Mouse (Mus musculus) CH12.LX (cell line): ENCODE measurements around the gene Synj2. TPM values are rescaled to one million over a fixed set of nuclear protein-coding genes. Genes with fewer than 3 reads are reported as not detected.

Experiments used
- DNase-seq: peaks from one replicate; pipeline ENCODE4 v3.0.0-alpha.2; 2013; ENCODE audit errors: extremely low read depth
- H3K27ac ChIP-seq: 2 replicates; pipeline ENCODE4 v1.5.1; 2012; ENCODE audit warnings: low read depth, mild to moderate bottlenecking, control low read depth, moderate library complexity; ENCODE audit not compliant: insufficient read depth
- H3K27me3 ChIP-seq: replicated peaks from 2 replicates; pipeline ENCODE3; 2012; ENCODE audit warnings: inconsistent platforms
- H3K36me3 ChIP-seq, 2 experiments: replicated peaks in 1 of 2; 2 replicates each; pipeline versions ENCODE3 to v1.6.1; 2012; ENCODE audit warnings: inconsistent platforms in 1 of 2, low read length in 1 of 2, mild to moderate bottlenecking in 1 of 2, mixed read lengths in 1 of 2, moderate library complexity in 1 of 2; ENCODE audit not compliant: control insufficient read depth in 1 of 2, insufficient read depth in 1 of 2
- H3K4me1 ChIP-seq, 2 experiments: 2 replicates each; pipeline ENCODE4 v1.6.1; 2012; ENCODE audit warnings: inconsistent platforms in 1 of 2, moderate library complexity in 1 of 2; ENCODE audit not compliant: insufficient read depth in 2 of 2, control insufficient read depth in 1 of 2
- H3K4me2 ChIP-seq: 2 replicates; pipeline ENCODE4 v1.6.1; 2012; ENCODE audit warnings: low read depth, mild to moderate bottlenecking, control low read depth; ENCODE audit not compliant: poor library complexity, insufficient read depth, severe bottlenecking
- H3K4me3 ChIP-seq, 3 experiments: fragments of 150-350 bp in 1 of 3; sonication (generic) in 1 of 3; replicated peaks in 1 of 3; 2 replicates each; pipeline versions ENCODE3 to v1.5.1; 2011 to 2012; ENCODE audit warnings: low read depth in 2 of 3, low read length in 2 of 3, mild to moderate bottlenecking in 2 of 3, moderate library complexity in 2 of 3, control low read depth in 1 of 3, improper control_type of control experiment in 1 of 3, inconsistent platforms in 1 of 3, mixed read lengths in 1 of 3; ENCODE audit not compliant: poor library complexity in 1 of 3
- H3K79me2 ChIP-seq: replicated peaks from 2 replicates; pipeline ENCODE4 v1.6.1; 2012; ENCODE audit warnings: mild to moderate bottlenecking, moderate library complexity; ENCODE audit not compliant: control insufficient read depth, poor library complexity, insufficient read depth, severe bottlenecking; ENCODE audit errors: extremely low read depth
- H3K9ac ChIP-seq: 2 replicates; pipeline ENCODE4 v1.6.1; 2012; ENCODE audit warnings: low read depth, mild to moderate bottlenecking, control low read depth, moderate library complexity; ENCODE audit not compliant: insufficient read depth
- H3K9me3 ChIP-seq: replicated peaks from 2 replicates; pipeline ENCODE3; 2012; ENCODE audit warnings: low read length, inconsistent platforms, mixed read lengths
- BHLHE40 ChIP-seq: IDR thresholded peaks from 2 replicates; pipeline ENCODE4 v1.6.1; 2011; ENCODE audit warnings: mild to moderate bottlenecking, low read depth, low read length, improper control_type of control experiment
- CHD2 ChIP-seq: IDR thresholded peaks from 2 replicates; pipeline ENCODE4 v1.6.1; 2011; ENCODE audit warnings: low read length, improper control_type of control experiment
- E2F4 ChIP-seq: IDR thresholded peaks from 2 replicates; pipeline ENCODE4 v1.6.1; 2011; ENCODE audit warnings: low read depth, low read length, improper control_type of control experiment; ENCODE audit not compliant: insufficient replicate concordance
- ELF1 ChIP-seq: IDR thresholded peaks from 2 replicates; pipeline ENCODE4 v1.6.1; 2014; ENCODE audit warnings: low read depth, mild to moderate bottlenecking, inconsistent platforms, low read length, improper control_type of control experiment
- EP300 ChIP-seq: IDR thresholded peaks from 2 replicates; pipeline ENCODE4 v1.6.1; 2011; ENCODE audit warnings: low read length, improper control_type of control experiment
- ETS1 ChIP-seq: conservative IDR thresholded peaks from 2 replicates; pipeline ENCODE4 v1.6.1; 2012; ENCODE audit warnings: low read depth, mild to moderate bottlenecking, inconsistent platforms, low read length, improper control_type of control experiment, moderate library complexity
- GABPA ChIP-seq: IDR thresholded peaks from 2 replicates; pipeline ENCODE4 v1.6.1; 2012; ENCODE audit warnings: low read depth, low read length, improper control_type of control experiment, inconsistent platforms; ENCODE audit not compliant: insufficient replicate concordance
- HCFC1 ChIP-seq: IDR thresholded peaks from 2 replicates; pipeline ENCODE4 v1.6.1; 2012; ENCODE audit warnings: low read depth, mild to moderate bottlenecking, inconsistent platforms, low read length, improper control_type of control experiment
- IRF4 ChIP-seq: IDR thresholded peaks from 2 replicates; pipeline ENCODE4 v1.6.1; 2014; ENCODE audit warnings: low read depth, mild to moderate bottlenecking, inconsistent platforms, low read length, improper control_type of control experiment
- JUN ChIP-seq: IDR thresholded peaks from 2 replicates; pipeline ENCODE4 v1.6.1; 2011; ENCODE audit warnings: low read depth, mild to moderate bottlenecking, low read length, improper control_type of control experiment, moderate library complexity; ENCODE audit not compliant: insufficient read depth
- JUND ChIP-seq: conservative IDR thresholded peaks from 2 replicates; pipeline ENCODE4 v1.6.1; 2011; ENCODE audit warnings: low read depth, low read length, improper control_type of control experiment
- KAT2A ChIP-seq: IDR thresholded peaks from 2 replicates; pipeline ENCODE4 v1.6.1; 2012; ENCODE audit warnings: low read length, improper control_type of control experiment, inconsistent platforms; ENCODE audit not compliant: insufficient replicate concordance
- MAFK ChIP-seq: IDR thresholded peaks from 2 replicates; pipeline ENCODE4 v1.6.1; 2011; ENCODE audit warnings: low read length, improper control_type of control experiment; ENCODE audit not compliant: insufficient replicate concordance
- MAX ChIP-seq: IDR thresholded peaks from 2 replicates; pipeline ENCODE4 v1.6.1; 2011; ENCODE audit warnings: low read length, improper control_type of control experiment
- MAZ ChIP-seq: IDR thresholded peaks from 2 replicates; pipeline ENCODE4 v1.6.1; 2012; ENCODE audit warnings: low read depth, mild to moderate bottlenecking, inconsistent platforms, low read length, improper control_type of control experiment, moderate library complexity
- MEF2A ChIP-seq: IDR thresholded peaks from 2 replicates; pipeline ENCODE4 v1.6.1; 2014; ENCODE audit warnings: low read depth, mild to moderate bottlenecking, inconsistent platforms, low read length, improper control_type of control experiment, borderline replicate concordance
- MXI1 ChIP-seq: IDR thresholded peaks from 2 replicates; pipeline ENCODE4 v1.6.1; 2011; ENCODE audit warnings: mild to moderate bottlenecking, low read depth, low read length, improper control_type of control experiment
- MYC ChIP-seq: IDR thresholded peaks from 2 replicates; pipeline ENCODE4 v1.6.1; 2011; ENCODE audit warnings: low read depth, mild to moderate bottlenecking, improper control_type of control experiment, low read length
- NRF1 ChIP-seq: IDR thresholded peaks from 2 replicates; pipeline ENCODE4 v1.6.1; 2014; ENCODE audit warnings: low read depth, mild to moderate bottlenecking, inconsistent platforms, low read length, improper control_type of control experiment, moderate library complexity
- PAX5 ChIP-seq: IDR thresholded peaks from 2 replicates; pipeline ENCODE4 v1.6.1; 2012; ENCODE audit warnings: low read length, inconsistent platforms, mixed read lengths
- POLR2A ChIP-seq: IDR thresholded peaks from 2 replicates; pipeline ENCODE4 v1.6.1; 2011; ENCODE audit warnings: low read depth, mild to moderate bottlenecking, improper control_type of control experiment, low read length
- POLR2AphosphoS2 ChIP-seq: IDR thresholded peaks from 2 replicates; pipeline ENCODE4 v1.6.1; 2011; ENCODE audit warnings: low read depth, low read length, improper control_type of control experiment
- RAD21 ChIP-seq: IDR thresholded peaks from 2 replicates; pipeline ENCODE4 v1.6.1; 2011; ENCODE audit warnings: low read depth, mild to moderate bottlenecking, low read length, improper control_type of control experiment, moderate library complexity
- SIN3A ChIP-seq: IDR thresholded peaks from 2 replicates; pipeline ENCODE4 v1.6.1; 2012; ENCODE audit warnings: low read length, improper control_type of control experiment, inconsistent platforms
- SMC3 ChIP-seq: IDR thresholded peaks from 2 replicates; pipeline ENCODE4 v1.6.1; 2011; ENCODE audit warnings: low read depth, low read length, improper control_type of control experiment
- TBP ChIP-seq: conservative IDR thresholded peaks from 2 replicates; pipeline ENCODE4 v1.6.1; 2011; ENCODE audit warnings: low read depth, low read length, improper control_type of control experiment
- TCF12 ChIP-seq: IDR thresholded peaks from 2 replicates; pipeline ENCODE4 v1.6.1; 2014; ENCODE audit warnings: low read depth, mild to moderate bottlenecking, inconsistent platforms, low read length, improper control_type of control experiment
- UBTF ChIP-seq: IDR thresholded peaks from 2 replicates; pipeline ENCODE4 v1.6.1; 2012; ENCODE audit warnings: low read depth, mild to moderate bottlenecking, inconsistent platforms, low read length, improper control_type of control experiment, moderate library complexity
- USF1 ChIP-seq: IDR thresholded peaks from 2 replicates; pipeline ENCODE4 v1.6.1; 2014; ENCODE audit warnings: low read depth, mild to moderate bottlenecking, inconsistent platforms, low read length, improper control_type of control experiment
- USF2 ChIP-seq: conservative IDR thresholded peaks from 2 replicates; pipeline ENCODE4 v1.6.1; 2011; ENCODE audit warnings: low read depth, low read length, improper control_type of control experiment
- ZC3H11A ChIP-seq: IDR thresholded peaks from 2 replicates; pipeline ENCODE4 v1.6.1; 2012; ENCODE audit warnings: low read depth, mild to moderate bottlenecking, inconsistent platforms, low read length, improper control_type of control experiment
- ZMIZ1 ChIP-seq: IDR thresholded peaks from 2 replicates; pipeline ENCODE4 v1.6.1; 2012; ENCODE audit warnings: low read depth, mild to moderate bottlenecking, inconsistent platforms, low read length, improper control_type of control experiment
- dilution Hi-C: fragments of 300-500 bp; cut with MboI; formaldehyde crosslinking; loops from 2 replicates; pipeline ENCODE4 v1.14.3; 2020; ENCODE audit warnings: low sequenced_read_pairs; ENCODE audit not compliant: extremely low pct_unique_long_range_greater_than_20kb, extremely low pct_ligation_motif_present
- in situ Hi-C: fragments of 300-500 bp; cut with MboI; formaldehyde crosslinking; loops from 3 replicates; pipeline ENCODE4 v1.14.3; 2019; ENCODE audit warnings: low sequenced_read_pairs, low pct_ligation_motif_present, low pct_unique_long_range_greater_than_20kb, mixed read lengths
- polyA plus RNA-seq: library from polyadenylated mRNA; unstranded; fragments of >175 nt; gene quantifications from 2 replicates; pipeline ENCODE4 v1.2.1, GENCODE M21; 2012; ENCODE audit warnings: low read depth; ENCODE audit not compliant: insufficient read length
- total RNA-seq, 2 experiments: library from RNA; depleted of rRNA; stranded (reverse); fragments of 300-350 nt in 1 of 2; fragments of >200 nt in 1 of 2; gene quantifications; 2 replicates each; pipeline ENCODE4 v1.2.3; 2012 to 2014

The Synj2 gene
- total and polyA plus RNA-seq, 3 experiments = 5.3 to 10.9 (median 6.8) TPM

GRCm38 (mm10) chr17:6008590-6008989, 67.5 kb downstream of the Synj2 start:
- H3K27me3 ChIP-seq = no peaks in the 10 kb centered on the region
- no peaks in the 10 kb centered on the region for H3K9me3 ChIP-seq
- in situ Hi-C loops = loop anchor here (5.0 to 25.0 kb wide), 3 partner anchors 66 to 571 kb away; partner anchors contain the start of genes Synj2 and Tmem242
- peak overlapping the region; percentile 86 for H3K27ac ChIP-seq
- no peak; the same call in 1 of the 2 replicates for TF ChIP-seq MEF2A
- TF ChIP-seq ZMIZ1 = peak; percentile 36; the same call in 1 of the 2 replicates
- peak; percentile 57; the same call in 1 of the 2 replicates for TF ChIP-seq MXI1
- TF ChIP-seq SMC3 = no peak
- no peak for TF ChIP-seq E2F4
- no peak for TF ChIP-seq ELF1
- TF ChIP-seq HCFC1 = no peak
- 0 out of 2 replicates have a peak, but pooled peaks have one; percentile 12 for TF ChIP-seq UBTF
- TF ChIP-seq SIN3A = no peak
- peak; percentile 62 for TF ChIP-seq JUN
- peak; percentile 31; the same call in 1 of the 2 replicates for TF ChIP-seq IRF4
- TF ChIP-seq MYC = 0 out of 2 replicates have a peak, but pooled peaks have one; percentile 23
- no peak for TF ChIP-seq USF1
- no peak for TF ChIP-seq RAD21
- peak; percentile 37; the same call in 1 of the 2 replicates for TF ChIP-seq EP300
- TF ChIP-seq KAT2A = no peak
- no peak for TF ChIP-seq MAZ
- TF ChIP-seq TCF12 = peak; percentile 65; the same call in 1 of the 2 replicates
- TF ChIP-seq PAX5 = no peak
- TF ChIP-seq MAFK = no peak
- peak; percentile 55 for TF ChIP-seq POLR2A
- TF ChIP-seq BHLHE40 = peak; percentile 79
- TF ChIP-seq USF2 = no peak
- TF ChIP-seq NRF1 = 0 out of 2 replicates have a peak, but pooled peaks have one; percentile 19
- TF ChIP-seq TBP = 0 out of 2 replicates have a peak, but pooled peaks have one; percentile 57
- TF ChIP-seq ZC3H11A = no peak
- TF ChIP-seq CHD2 = no peak
- peak; percentile 58 for TF ChIP-seq MAX
- peak; percentile 65 for TF ChIP-seq ETS1
- TF ChIP-seq JUND = peak; percentile 65; the same call in 1 of the 2 replicates
- TF ChIP-seq POLR2AphosphoS2 = no peak
- TF ChIP-seq GABPA = no peak
- peaks cover 0 to 35% of the 10 kb centered on the region in 2 experiments for H3K36me3 ChIP-seq
- no peaks in the 10 kb centered on the region for H3K79me2 ChIP-seq
- H3K4me3 ChIP-seq = no peak overlapping the region
- peak overlapping the region; percentile 33 for H3K9ac ChIP-seq
- H3K4me2 ChIP-seq = peak overlapping the region; percentile 9; the same call in 1 of the 2 replicates
- dilution Hi-C loops = no loop called here
- DNase-seq = peak; percentile 91
- H3K4me1 ChIP-seq = peaks cover 36 to 64% of the 10 kb centered on the region in 2 experiments
